Mouse (Mus musculus) spleen, adult 12 weeks (tissue): ENCODE data around the gene Rpsa.

Source experiments
- DNase-seq: peaks from one replicate; pipeline ENCODE4 v3.0.0; 2022; ENCODE audit warnings: low spot score

Rpsa gene

DNA sequence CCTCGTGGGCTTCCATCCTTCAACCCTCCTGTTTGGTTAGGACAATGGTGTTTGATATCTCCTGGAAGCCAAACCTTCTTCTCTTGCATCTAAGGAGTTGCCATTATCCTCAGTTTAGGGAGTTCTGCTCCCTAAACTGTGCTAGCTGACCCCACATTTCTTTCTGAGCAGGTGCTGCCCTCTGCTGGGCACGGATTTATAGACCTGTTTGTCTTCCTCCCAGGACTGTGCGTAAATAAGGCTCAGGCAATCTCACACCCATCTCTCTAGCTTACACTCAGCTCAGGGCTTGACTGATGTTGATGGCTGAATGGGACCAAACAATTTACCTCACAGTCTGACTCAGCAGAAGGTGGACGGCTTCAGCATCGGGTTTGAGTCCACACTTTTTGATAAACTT, 43.8 kb downstream of the Rpsa start:
- peak; percentile 36 for DNase-seq

DNA sequence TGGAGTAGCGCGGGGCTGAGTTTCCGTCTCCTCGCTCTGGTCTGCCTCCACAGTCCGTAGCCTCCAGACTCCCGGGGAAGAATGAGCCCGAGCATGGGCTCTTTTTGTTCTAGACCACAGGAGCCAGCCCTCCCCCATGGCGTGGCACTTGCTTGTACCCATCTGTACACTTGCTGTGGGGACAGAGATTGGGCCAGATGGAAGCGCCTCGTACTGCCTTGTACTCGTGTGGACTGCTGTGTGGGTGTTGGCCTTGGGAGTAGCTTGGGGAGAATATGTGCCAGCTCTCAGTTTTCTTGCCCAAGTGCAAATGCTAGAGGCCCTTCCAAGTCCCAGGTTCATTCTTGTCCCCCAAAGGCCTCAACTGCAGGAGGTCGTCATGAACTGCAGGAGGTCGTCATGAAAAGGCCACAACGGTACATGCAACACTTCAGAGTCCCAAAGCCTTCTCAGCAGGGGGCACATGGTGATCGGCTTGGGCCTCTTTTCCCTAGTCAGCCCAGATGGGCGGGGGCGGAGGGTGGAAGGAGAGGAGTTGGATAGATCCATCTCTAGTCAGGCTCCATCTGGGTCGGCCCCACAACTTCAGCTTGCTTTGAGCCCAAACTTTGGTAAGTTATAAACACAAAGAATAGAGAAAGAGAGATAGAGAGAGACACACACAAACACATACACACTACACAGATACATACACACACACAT, 47.1 kb downstream of the Rpsa start:
- DNase-seq: no peak

DNA sequence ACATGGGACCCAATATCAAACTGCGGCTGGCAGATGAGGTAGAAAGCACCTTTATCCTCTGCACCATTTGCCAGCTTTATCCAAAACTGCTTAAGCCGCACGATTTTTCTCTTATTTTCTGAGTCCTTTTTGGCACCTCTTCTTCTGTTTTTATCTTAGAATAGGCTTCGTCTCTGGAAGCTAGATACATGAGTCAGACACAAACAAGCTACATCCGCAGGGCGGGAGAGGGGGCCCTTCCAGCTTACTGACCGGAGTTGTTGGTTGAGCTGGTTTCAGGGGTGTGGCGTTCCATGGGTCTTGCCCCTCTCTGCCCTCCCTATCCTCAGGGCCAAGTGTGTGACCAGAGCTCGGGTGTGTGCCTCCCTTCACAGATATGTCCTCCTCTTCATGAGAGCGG, 51.3 kb downstream of the Rpsa start:
- no peak for DNase-seq
